Mouse (Mus musculus): ENCODE measurements around the gene Ccr9. TPM values are rescaled to one million over a fixed set of nuclear protein-coding genes. Genes with fewer than 3 reads are reported as not detected.

Ccr9 gene
- polyA plus RNA-seq, 1 experiment, result 7.1 TPM

DNA sequence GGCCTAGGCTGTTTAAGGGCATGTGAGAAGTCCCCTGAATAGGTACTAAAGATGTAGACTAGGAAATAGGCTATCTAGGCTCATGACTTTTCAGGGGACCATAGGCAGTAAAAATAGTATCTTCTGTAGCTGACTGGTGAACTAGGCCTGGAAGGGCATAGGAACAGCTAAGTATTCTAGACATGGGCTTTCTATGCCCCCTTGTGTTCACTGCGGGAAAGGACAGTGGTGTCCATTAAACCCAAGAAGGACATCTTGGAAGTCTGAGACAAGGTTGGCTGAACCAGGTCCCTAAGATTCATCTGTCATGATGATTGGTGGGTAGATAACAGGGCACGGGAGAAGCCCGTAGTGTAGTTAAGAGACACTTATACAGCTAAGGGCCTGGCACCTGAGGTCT, 117.9 kb downstream of the Ccr9 start:
- Histone ChIP-seq H3K4me3 (ENCODE audit: low read depth, low read length) (no peak overlapping the region), H3K36me3 (ENCODE audit: control insufficient read depth, insufficient read depth, low read length) (peaks cover 67% of the 10 kb centered on the region), H3K27me3 (ENCODE audit: control insufficient read depth, insufficient read depth, low read length) (no peaks in the 10 kb centered on the region), H3K27ac (ENCODE audit: insufficient read depth, low read depth, low read length) (no peak overlapping the region), H3K4me1 (ENCODE audit: control insufficient read depth, insufficient read depth, insufficient read length, low read length) (no peaks in the 10 kb centered on the region)
- WGBS, result 61% methylated on average over 3 of the region's 3 CpGs
- no peak for TF ChIP-seq CTCF (IDR thresholded peaks at IDR 0.05; ENCODE audit: extremely low read depth, insufficient read length, insufficient replicate concordance, low read depth, low read length)
- no peak for TF ChIP-seq POLR2A (IDR thresholded peaks at IDR 0.05; ENCODE audit: low read depth, low read length)

DNA sequence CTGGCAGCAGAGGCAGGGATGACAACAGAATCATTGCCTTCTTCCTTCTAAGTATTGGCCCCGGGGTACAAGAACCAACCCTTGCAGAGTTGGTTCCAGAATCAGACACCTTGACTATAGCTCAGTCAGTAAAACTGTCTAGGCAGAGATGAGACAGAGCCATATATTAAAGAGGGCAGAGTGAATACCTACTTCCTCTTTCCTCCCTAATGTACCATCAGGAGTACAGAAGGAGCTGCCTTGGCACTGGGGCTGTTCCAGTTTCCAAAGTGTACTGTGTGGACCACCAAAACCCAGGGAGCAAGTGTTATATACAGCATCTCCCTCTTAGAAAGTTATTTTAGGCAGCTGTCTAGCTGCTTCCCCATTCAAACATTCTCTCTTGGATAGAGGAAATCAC, 123.3 kb downstream of the Ccr9 start:
- peaks cover 33% of the 10 kb centered on the region for H3K36me3 ChIP-seq (ENCODE audit: control insufficient read depth, insufficient read depth, low read length)
- no peak overlapping the region for H3K27ac ChIP-seq (ENCODE audit: insufficient read depth, low read depth, low read length)
- no peaks in the 10 kb centered on the region for H3K4me1 ChIP-seq (ENCODE audit: control insufficient read depth, insufficient read depth, insufficient read length, low read length)
- TF ChIP-seq CTCF (IDR thresholded peaks at IDR 0.05; ENCODE audit: extremely low read depth, insufficient read length, insufficient replicate concordance, low read depth, low read length) (no peak), POLR2A (IDR thresholded peaks at IDR 0.05; ENCODE audit: low read depth, low read length) (no peak)
- 90% methylated on average over 1 of the region's 1 CpGs for WGBS
- H3K4me3 ChIP-seq (ENCODE audit: low read depth, low read length), result no peak overlapping the region
- no peaks in the 10 kb centered on the region for H3K27me3 ChIP-seq (ENCODE audit: control insufficient read depth, insufficient read depth, low read length)

DNA sequence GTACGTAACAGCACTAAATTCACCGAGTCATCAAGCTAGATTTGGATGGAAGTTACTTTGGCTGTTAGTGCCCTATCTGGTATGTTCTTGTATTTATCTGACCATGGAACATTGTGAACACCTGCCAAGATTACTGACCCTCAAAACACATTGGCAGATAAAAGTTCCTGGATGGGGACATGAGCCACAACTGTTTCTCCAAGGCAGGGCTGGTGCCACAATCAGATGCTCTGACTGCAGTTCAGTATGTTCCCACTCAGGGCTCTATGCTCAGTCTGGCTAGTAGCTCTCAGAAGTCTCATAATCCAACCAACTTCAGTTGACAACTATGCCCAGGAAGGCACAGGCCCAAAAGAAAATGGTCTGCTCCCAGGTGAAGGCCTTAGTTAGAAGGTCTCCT, 124.2 kb downstream of the Ccr9 start:
- 94% methylated on average over 2 of the region's 2 CpGs for WGBS
- Histone ChIP-seq H3K4me1 (ENCODE audit: control insufficient read depth, insufficient read depth, insufficient read length, low read length) (no peaks in the 10 kb centered on the region), H3K27me3 (ENCODE audit: control insufficient read depth, insufficient read depth, low read length) (no peaks in the 10 kb centered on the region), H3K4me3 (ENCODE audit: low read depth, low read length) (no peak overlapping the region), H3K36me3 (ENCODE audit: control insufficient read depth, insufficient read depth, low read length) (peaks cover 26% of the 10 kb centered on the region), H3K27ac (ENCODE audit: insufficient read depth, low read depth, low read length) (no peak overlapping the region)
- no peak for TF ChIP-seq POLR2A (IDR thresholded peaks at IDR 0.05; ENCODE audit: low read depth, low read length)
- TF ChIP-seq CTCF (IDR thresholded peaks at IDR 0.05; ENCODE audit: extremely low read depth, insufficient read length, insufficient replicate concordance, low read depth, low read length), result no peak

DNA sequence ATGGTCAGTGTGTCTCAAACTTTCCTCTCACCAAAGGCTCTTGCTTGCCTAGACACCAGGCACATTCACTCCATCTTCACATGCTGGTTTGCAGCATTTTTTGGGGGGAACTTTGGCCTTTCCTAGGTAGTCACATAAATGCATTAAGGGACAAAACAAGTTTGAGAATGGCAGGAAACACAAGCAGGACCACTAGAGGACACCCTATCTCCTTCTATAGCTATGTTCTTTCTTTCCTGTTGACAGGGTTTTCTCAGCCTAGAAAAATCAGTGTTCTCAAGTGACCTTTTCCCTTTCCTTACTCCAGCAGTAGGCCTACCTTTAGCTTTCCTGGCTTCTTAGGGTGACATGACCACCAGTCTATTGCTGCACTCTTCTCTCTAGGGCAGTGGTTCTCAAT, 124.7 kb downstream of the Ccr9 start:
- Histone ChIP-seq H3K4me3 (ENCODE audit: low read depth, low read length) (no peak overlapping the region), H3K4me1 (ENCODE audit: control insufficient read depth, insufficient read depth, insufficient read length, low read length) (no peaks in the 10 kb centered on the region), H3K36me3 (ENCODE audit: control insufficient read depth, insufficient read depth, low read length) (peaks cover 21% of the 10 kb centered on the region), H3K27me3 (ENCODE audit: control insufficient read depth, insufficient read depth, low read length) (no peaks in the 10 kb centered on the region), H3K27ac (ENCODE audit: insufficient read depth, low read depth, low read length) (no peak overlapping the region)
- TF ChIP-seq POLR2A (IDR thresholded peaks at IDR 0.05; ENCODE audit: low read depth, low read length), result no peak
- no peak for TF ChIP-seq CTCF (IDR thresholded peaks at IDR 0.05; ENCODE audit: extremely low read depth, insufficient read length, insufficient replicate concordance, low read depth, low read length)

DNA sequence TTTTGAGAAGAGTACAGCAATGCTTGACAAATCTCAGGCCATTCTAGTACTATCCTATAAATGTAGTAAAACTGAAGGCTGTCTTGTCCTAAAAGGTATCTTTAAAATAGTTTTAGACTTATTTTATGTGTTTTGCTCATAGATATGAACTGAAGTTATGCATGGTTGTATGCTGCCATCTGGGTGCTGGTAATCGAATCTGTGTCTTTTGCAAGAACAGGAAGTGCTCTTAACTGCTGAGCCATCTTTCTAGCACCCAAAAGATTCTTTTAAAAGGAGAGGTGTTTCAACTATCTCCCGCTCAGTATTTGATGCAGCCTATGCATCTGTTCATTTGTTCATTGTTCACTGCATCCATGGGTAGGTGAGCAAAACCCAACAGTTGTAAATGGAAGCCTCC, 127.0 kb downstream of the Ccr9 start:
- H3K4me3 ChIP-seq (ENCODE audit: low read depth, low read length), result no peak overlapping the region
- H3K36me3 ChIP-seq (ENCODE audit: control insufficient read depth, insufficient read depth, low read length), result peaks cover 21% of the 10 kb centered on the region
- no peak overlapping the region for H3K27ac ChIP-seq (ENCODE audit: insufficient read depth, low read depth, low read length)
- H3K4me1 ChIP-seq (ENCODE audit: control insufficient read depth, insufficient read depth, insufficient read length, low read length), result no peaks in the 10 kb centered on the region
- TF ChIP-seq POLR2A (IDR thresholded peaks at IDR 0.05; ENCODE audit: low read depth, low read length) (no peak), CTCF (IDR thresholded peaks at IDR 0.05; ENCODE audit: extremely low read depth, insufficient read length, insufficient replicate concordance, low read depth, low read length) (no peak)
- H3K27me3 ChIP-seq (ENCODE audit: control insufficient read depth, insufficient read depth, low read length), result no peaks in the 10 kb centered on the region
- WGBS, result 81% methylated on average over 2 of the region's 2 CpGs

DNA sequence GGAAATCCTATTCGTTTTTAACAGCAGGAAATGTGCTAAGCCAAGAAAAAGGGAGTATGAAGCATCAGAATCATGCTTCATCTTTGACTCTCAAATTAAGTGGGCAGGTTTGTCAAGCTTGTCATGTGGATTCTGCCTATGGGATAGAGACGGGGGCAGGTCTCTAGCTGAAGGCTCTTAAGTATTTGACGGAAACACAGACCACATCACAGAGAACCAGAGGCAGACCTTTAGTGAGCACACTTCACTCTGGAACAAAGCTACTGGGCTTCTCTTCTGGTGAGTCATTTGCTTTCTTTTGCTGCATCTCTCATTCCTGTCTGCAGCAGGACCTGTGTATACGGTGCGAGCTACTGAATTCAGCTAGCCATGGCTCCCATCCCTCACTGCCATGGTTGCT, 128.0 kb downstream of the Ccr9 start, which contains the start of gene Cxcr6:
Cxcr6 (plus strand) TSS at position 209 of the 400 bp plus-strand sequence.
- WGBS, result 88% methylated on average over 5 of the region's 5 CpGs

DNA sequence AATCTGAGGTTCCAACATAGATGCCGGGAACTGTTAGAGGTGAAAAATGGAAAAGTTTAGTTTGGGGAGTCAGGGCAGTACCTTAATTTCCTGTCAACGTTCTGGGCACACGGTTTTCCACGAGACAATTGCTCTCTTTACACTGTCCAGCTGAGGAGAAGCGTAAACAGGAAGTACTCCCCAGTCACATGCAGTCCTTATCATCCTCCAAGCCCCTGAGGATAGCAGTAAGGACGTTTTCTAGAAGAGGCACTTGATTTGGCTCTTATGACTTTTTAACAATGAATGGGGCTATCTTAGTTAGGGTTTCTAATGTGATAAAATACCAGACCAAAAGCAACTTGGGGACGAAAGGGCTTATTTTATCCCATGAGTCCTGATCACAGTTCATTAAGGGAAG, 130.3 kb downstream of the Ccr9 start:
- no peaks in the 10 kb centered on the region for H3K27me3 ChIP-seq (ENCODE audit: control insufficient read depth, insufficient read depth, low read length)
- no peak for TF ChIP-seq POLR2A (IDR thresholded peaks at IDR 0.05; ENCODE audit: low read depth, low read length)
- no peak for TF ChIP-seq CTCF (IDR thresholded peaks at IDR 0.05; ENCODE audit: extremely low read depth, insufficient read length, insufficient replicate concordance, low read depth, low read length)
- no peak overlapping the region for H3K4me3 ChIP-seq (ENCODE audit: low read depth, low read length)
- H3K27ac ChIP-seq (ENCODE audit: insufficient read depth, low read depth, low read length), result peak overlapping the region; percentile 5; the same call in 1 of the 2 replicates
- H3K36me3 ChIP-seq (ENCODE audit: control insufficient read depth, insufficient read depth, low read length), result peaks cover 27% of the 10 kb centered on the region
- no peaks in the 10 kb centered on the region for H3K4me1 ChIP-seq (ENCODE audit: control insufficient read depth, insufficient read depth, insufficient read length, low read length)
- WGBS, result 59% methylated on average over 7 of the region's 7 CpGs

More for the DNA sequence above, 128.0 kb downstream of the Ccr9 start, which contains the start of gene Cxcr6:
- H3K36me3 ChIP-seq (ENCODE audit: control insufficient read depth, insufficient read depth, low read length), result peaks cover 19% of the 10 kb centered on the region
- no peak for TF ChIP-seq POLR2A (IDR thresholded peaks at IDR 0.05; ENCODE audit: low read depth, low read length)
- no peak for TF ChIP-seq CTCF (IDR thresholded peaks at IDR 0.05; ENCODE audit: extremely low read depth, insufficient read length, insufficient replicate concordance, low read depth, low read length)
- H3K27me3 ChIP-seq (ENCODE audit: control insufficient read depth, insufficient read depth, low read length), result no peaks in the 10 kb centered on the region
- no peak within 1 kb of the TSS for H3K27ac ChIP-seq (ENCODE audit: insufficient read depth, low read depth, low read length)
- H3K4me1 ChIP-seq (ENCODE audit: control insufficient read depth, insufficient read depth, insufficient read length, low read length), result no peaks in the 10 kb centered on the region
- no peak within 1 kb of the TSS; the same call in 1 of the 2 replicates for H3K4me3 ChIP-seq (ENCODE audit: low read depth, low read length)
